Mouse (Mus musculus) heart, adult 2 months (tissue): ENCODE measurements around the gene Sik2. TPM values are rescaled to one million over a fixed set of nuclear protein-coding genes. Genes with fewer than 3 reads are reported as not detected.

ENCODE experiments used
- DNase-seq, 2 experiments: peaks; one replicate each; pipeline ENCODE4 v3.0.0; 2021
- H3K27ac ChIP-seq: fragments of 200-600 bp; 2 replicates; pipeline ENCODE4 v1.8.1; 2022
- H3K27me3 ChIP-seq: fragments of 200-500 bp; 2 replicates; pipeline ENCODE4 v1.6.1; 2012; ENCODE audit warnings: mild to moderate bottlenecking, low read length, inconsistent platforms, mixed read lengths; ENCODE audit not compliant: control insufficient read depth, insufficient read depth
- H3K36me3 ChIP-seq: fragments of 200-500 bp; 2 replicates; pipeline ENCODE4 v1.6.1; 2012; ENCODE audit warnings: low read length, inconsistent platforms; ENCODE audit not compliant: control insufficient read depth, insufficient read depth
- H3K4me1 ChIP-seq: fragments of 200-500 bp; 2 replicates; pipeline ENCODE4 v1.6.1; 2011; ENCODE audit warnings: low read length; ENCODE audit not compliant: control insufficient read depth, insufficient read depth
- H3K4me3 ChIP-seq: fragments of 200-600 bp; 2 replicates; pipeline ENCODE4 v1.8.1; 2022
- H3K79me2 ChIP-seq: fragments of 200-500 bp; replicated peaks from 2 replicates; pipeline ENCODE4 v1.6.1; 2012; ENCODE audit warnings: mild to moderate bottlenecking, inconsistent platforms, low read length, moderate library complexity, mixed read lengths; ENCODE audit not compliant: control insufficient read depth, insufficient read depth
- H3K9ac ChIP-seq: fragments of 200-500 bp; 2 replicates; pipeline ENCODE4 v1.6.1; 2012; ENCODE audit warnings: low read depth, mild to moderate bottlenecking, control low read depth, inconsistent platforms, low read length, mixed read lengths
- CTCF ChIP-seq: fragments of 200-600 bp; IDR thresholded peaks from 2 replicates; pipeline ENCODE4 v1.8.1; 2022; ENCODE audit warnings: antibody characterized with exemption, mild to moderate bottlenecking, moderate library complexity
- EP300 ChIP-seq: fragments of 200-500 bp; IDR thresholded peaks from 2 replicates; pipeline ENCODE4 v1.6.1; 2011; ENCODE audit warnings: low read depth, low read length, control low read depth; ENCODE audit not compliant: insufficient read depth
- POLR2A ChIP-seq: fragments of 200-500 bp; IDR thresholded peaks from 2 replicates; pipeline ENCODE4 v1.6.1; 2011; ENCODE audit warnings: mild to moderate bottlenecking, low read depth, low read length, control low read depth; ENCODE audit not compliant: insufficient read depth
- WGBS: fragments of 180-500 bp; shearing (Covaris S2); methylation state at CpG from one replicate; pipeline ENCODE4 v1.1.7; 2018; 5-methylcytosine and 5-hydroxymethylcytosine counted together
- intact Hi-C: fragments of 180-260 bp; cut with DNase I; formaldehyde crosslinking; loops from one replicate; pipeline ENCODE4 v1.15.1; 2025
- polyA plus RNA-seq: library from polyadenylated mRNA; depleted of rRNA; stranded (reverse); fragments of >200 nt; gene quantifications from 2 replicates; pipeline ENCODE4 v1.2.3, GENCODE M21; 2012
- total RNA-seq, 2 experiments: library from RNA; stranded (reverse); gene quantifications; 2 replicates each; pipeline ENCODE4 v1.2.3; 2021

Sik2 gene
- total and polyA plus RNA-seq, 3 experiments = 14.6 to 26.9 (median 22.2) TPM

DNA sequence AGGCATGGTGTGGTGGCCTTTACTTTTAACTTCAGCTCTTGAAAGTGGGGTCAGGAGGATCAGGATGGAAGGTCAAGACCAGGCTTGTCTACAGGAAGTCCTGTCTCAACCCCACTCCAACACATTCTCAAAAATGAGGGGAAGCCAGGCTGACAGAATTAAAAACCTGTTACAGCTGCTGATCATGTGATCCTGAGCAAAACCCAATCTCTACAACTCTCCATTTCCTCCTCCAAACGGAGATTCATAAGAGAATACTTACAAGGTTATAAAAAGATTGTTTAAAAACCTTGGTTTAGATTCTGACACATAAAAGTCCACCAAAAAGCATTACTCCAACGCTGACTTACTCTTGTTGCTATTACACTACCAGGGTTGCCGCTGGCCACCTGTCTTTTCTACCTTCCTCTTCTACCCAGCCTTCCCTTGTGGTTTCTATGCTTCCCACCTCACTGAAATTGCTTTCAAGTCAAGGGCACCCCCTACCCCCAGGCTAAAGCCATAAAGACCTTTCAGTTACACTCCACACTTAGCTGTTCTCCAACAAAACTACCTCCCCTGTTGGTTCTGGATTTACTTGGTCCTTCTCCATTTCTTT, 67.0 kb downstream of the Sik2 start:
- no peaks in the 10 kb centered on the region; the same call in 1 of the 2 replicates for H3K4me1 ChIP-seq

DNA sequence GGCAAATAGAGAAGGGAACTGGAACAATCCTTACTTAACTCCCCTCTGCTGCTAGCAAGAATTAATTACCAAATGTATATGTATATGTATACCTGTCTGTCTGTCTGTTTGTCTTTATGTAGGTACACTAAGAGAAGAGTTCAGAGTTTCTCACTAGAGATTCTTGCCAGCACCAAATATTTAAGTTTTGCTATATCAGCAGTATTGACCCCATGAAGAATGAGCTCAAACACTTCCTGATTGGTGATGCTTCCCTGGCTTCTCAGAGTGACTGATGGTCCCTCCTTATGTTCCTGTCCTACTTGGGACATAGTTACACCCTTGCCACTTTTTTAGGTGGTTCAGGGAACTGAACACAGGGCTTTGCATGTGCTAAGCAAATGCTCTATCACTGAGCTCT, 78.9 kb downstream of the Sik2 start:
- H3K27me3 ChIP-seq = no peaks in the 10 kb centered on the region
- no peaks in the 10 kb centered on the region for H3K4me1 ChIP-seq
- H3K27ac ChIP-seq = no peak overlapping the region
- no peak overlapping the region for H3K9ac ChIP-seq
- no peak overlapping the region for H3K4me3 ChIP-seq
- TF ChIP-seq EP300 (no peak), CTCF (no peak), POLR2A (no peak)
- H3K36me3 ChIP-seq = no peaks in the 10 kb centered on the region
- no peaks in the 10 kb centered on the region for H3K79me2 ChIP-seq
- no peak for DNase-seq
- intact Hi-C loops = no loop called here

More for the DNA sequence above, 67.0 kb downstream of the Sik2 start:
- no peak for TF ChIP-seq POLR2A
- TF ChIP-seq CTCF = no peak
- no peak for TF ChIP-seq EP300
- Histone ChIP-seq H3K27ac (no peak overlapping the region), H3K79me2 (0 out of 2 replicates have a peak, but pooled peaks cover 1% of the 10 kb centered on the region), H3K27me3 (no peaks in the 10 kb centered on the region; the same call in 1 of the 2 replicates), H3K9ac (no peak overlapping the region), H3K36me3 (no peaks in the 10 kb centered on the region), H3K4me3 (no peak overlapping the region)
- DNase-seq = no peak
- intact Hi-C loops = no loop called here
- WGBS = 73% methylated on average over 3 of the region's 3 CpGs

DNA sequence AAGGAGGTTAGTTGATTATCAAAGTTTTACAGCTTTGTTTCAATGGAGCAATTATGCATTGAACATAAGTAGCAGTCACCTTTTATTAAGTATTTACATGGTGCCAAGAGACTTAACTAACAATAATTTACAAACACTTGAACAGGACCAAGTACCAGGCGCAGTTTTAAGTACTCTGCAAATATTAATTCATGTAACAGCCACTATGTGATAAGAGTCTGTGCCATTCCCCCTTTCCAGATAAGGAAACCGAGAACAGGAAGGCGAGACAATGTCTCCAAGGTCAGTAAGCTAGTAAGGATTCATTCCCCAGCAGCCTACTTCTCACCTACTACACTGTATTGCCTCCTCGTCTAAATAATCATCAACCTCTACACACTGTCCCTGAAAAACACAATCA, 83.1 kb downstream of the Sik2 start:
- whole genome bisulfite sequencing = 58% methylated on average over 4 of the region's 4 CpGs
- TF ChIP-seq POLR2A (no peak), CTCF (no peak), EP300 (no peak)
- no peak overlapping the region for H3K4me3 ChIP-seq
- peaks cover 2% of the 10 kb centered on the region; the same call in 1 of the 2 replicates for H3K4me1 ChIP-seq
- H3K79me2 ChIP-seq = no peaks in the 10 kb centered on the region
- no peaks in the 10 kb centered on the region for H3K36me3 ChIP-seq
- no peak overlapping the region for H3K9ac ChIP-seq
- H3K27ac ChIP-seq = no peak overlapping the region
- intact Hi-C loops = no loop called here
- DNase-seq = no peak
- no peaks in the 10 kb centered on the region for H3K27me3 ChIP-seq

DNA sequence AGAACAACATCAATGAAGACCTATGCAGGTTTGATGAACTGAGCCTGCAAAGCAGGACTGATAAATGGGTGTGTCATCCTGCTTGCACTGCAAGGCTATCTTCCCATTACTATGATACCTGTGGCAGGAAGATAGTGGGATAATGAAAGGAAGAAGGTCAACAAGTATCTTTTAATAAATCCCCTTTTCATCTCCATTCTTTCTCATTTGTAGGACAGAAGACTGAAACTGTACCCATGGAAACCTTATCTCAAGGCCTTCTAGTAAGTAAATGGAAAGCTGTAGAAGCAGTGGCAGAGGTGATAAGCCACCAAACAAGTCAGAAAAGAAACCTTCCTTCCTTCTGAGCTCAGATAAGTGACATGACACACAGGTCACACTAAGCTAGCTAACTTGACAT, 84.4 kb downstream of the Sik2 start:
- DNase-seq = no peak
- Histone ChIP-seq H3K27ac (no peak overlapping the region), H3K4me1 (peaks cover 2% of the 10 kb centered on the region; the same call in 1 of the 2 replicates), H3K9ac (no peak overlapping the region), H3K79me2 (no peaks in the 10 kb centered on the region), H3K4me3 (no peak overlapping the region), H3K36me3 (peaks cover 2% of the 10 kb centered on the region; the same call in 1 of the 2 replicates), H3K27me3 (no peaks in the 10 kb centered on the region)
- intact Hi-C loops = no loop called here
- TF ChIP-seq CTCF = no peak
- TF ChIP-seq EP300 = no peak
- no peak for TF ChIP-seq POLR2A

DNA sequence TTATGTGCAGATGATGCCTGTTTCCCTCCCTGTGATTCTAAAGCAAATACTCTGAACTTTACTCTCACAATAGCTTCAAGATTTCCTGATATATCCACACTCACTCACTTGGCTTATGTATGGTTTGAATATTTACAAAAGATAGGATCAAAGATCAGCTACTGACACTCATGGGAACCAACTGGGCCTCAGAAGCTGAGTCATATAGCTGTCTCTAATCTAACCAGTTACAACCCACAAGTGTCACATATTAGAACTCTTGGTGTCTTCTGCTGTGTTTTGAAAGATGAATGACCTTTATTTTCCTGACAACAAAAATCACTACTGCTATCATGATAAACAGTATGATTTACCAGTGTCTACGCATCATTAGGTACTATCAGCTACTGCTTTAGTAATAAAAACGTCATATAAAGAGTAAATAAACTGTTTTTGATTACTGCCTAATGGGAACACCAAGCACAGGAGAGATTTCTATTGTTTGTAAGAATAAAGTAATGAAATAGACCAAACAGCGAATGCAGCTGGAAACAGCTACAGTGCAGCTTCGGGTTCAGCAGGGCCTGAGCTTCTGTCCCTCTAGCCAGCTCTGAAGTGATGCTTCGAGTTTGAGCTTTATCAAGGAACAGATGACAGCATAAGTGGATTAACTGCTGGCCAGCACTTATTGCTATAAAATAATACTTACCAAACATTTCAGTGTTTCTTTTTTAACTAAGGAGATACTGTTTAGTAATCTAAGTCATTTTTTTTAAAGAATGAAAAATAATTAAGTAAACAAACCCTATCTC, 86.3 kb downstream of the Sik2 start:
- Histone ChIP-seq H3K9ac (no peak overlapping the region), H3K4me1 (peaks cover 2% of the 10 kb centered on the region; the same call in 1 of the 2 replicates), H3K36me3 (peaks cover 2% of the 10 kb centered on the region; the same call in 1 of the 2 replicates), H3K27me3 (no peaks in the 10 kb centered on the region), H3K79me2 (no peaks in the 10 kb centered on the region), H3K4me3 (no peak overlapping the region), H3K27ac (no peak overlapping the region)
- DNase-seq = no peak
- intact Hi-C loops = no loop called here
- WGBS = 64% methylated on average over 5 of the region's 5 CpGs
- no peak for TF ChIP-seq CTCF
- TF ChIP-seq EP300 = no peak
- TF ChIP-seq POLR2A = no peak
